Mouse (Mus musculus) forebrain, embryonic 10.5 days (tissue): ENCODE measurements around the gene Adam33. TPM values are rescaled to one million over a fixed set of nuclear protein-coding genes. Genes with fewer than 3 reads are reported as not detected.

Source experiments
- DNase-seq: peaks from one replicate; pipeline ENCODE4 v3.0.0-alpha.2; 2017; ENCODE audit warnings: low spot score; ENCODE audit errors: extremely low spot score
- H3K27ac ChIP-seq: fragments of 300-500 bp; sonication (generic); 2 replicates; pipeline ENCODE4 v1.5.1; 2016; ENCODE audit warnings: mild to moderate bottlenecking
- H3K27me3 ChIP-seq: fragments of 300-500 bp; sonication (generic); 2 replicates; pipeline ENCODE4 v1.6.1; 2016; ENCODE audit warnings: mild to moderate bottlenecking; ENCODE audit not compliant: poor library complexity, severe bottlenecking
- H3K36me3 ChIP-seq: fragments of 300-500 bp; sonication (generic); replicated peaks from 2 replicates; pipeline ENCODE4 v1.6.1; 2016; ENCODE audit warnings: mild to moderate bottlenecking, moderate library complexity
- H3K4me1 ChIP-seq: fragments of 300-500 bp; sonication (generic); 2 replicates; pipeline ENCODE4 v1.6.1; 2016
- H3K4me3 ChIP-seq: fragments of 300-500 bp; sonication (generic); 2 replicates; pipeline ENCODE4 v1.5.1; 2016; ENCODE audit warnings: mild to moderate bottlenecking, moderate library complexity
- H3K9me3 ChIP-seq: fragments of 300-500 bp; sonication (generic); 2 replicates; pipeline ENCODE4 v1.6.1; 2016; ENCODE audit warnings: mild to moderate bottlenecking, moderate library complexity
- WGBS: fragments of 180-500 bp; shearing (Covaris S2); methylation state at CpG from one replicate; pipeline ENCODE4 v1.1.7; 2016; 5-methylcytosine and 5-hydroxymethylcytosine counted together
- polyA plus RNA-seq: library from polyadenylated mRNA; unstranded; fragments of >200 nt; fragmentation: Nextera tagmentation; extraction: Ambion mirVana; gene quantifications from 2 replicates; pipeline ENCODE4 v1.2.1, GENCODE M21; 2016

The Adam33 gene
- polyA plus RNA-seq, 1 experiment from 2014 or later = 0.63 TPM

GRCm38 (mm10) chr2:131084206-131084605 lies 20.6 kb upstream of the Adam33 start:
- Histone ChIP-seq H3K4me1 (no peaks in the 10 kb centered on the region), H3K4me3 (no peak overlapping the region)

GRCm38 (mm10) chr2:131080507-131080906 lies 16.9 kb upstream of the Adam33 start:
- Histone ChIP-seq H3K27me3 (no peaks in the 10 kb centered on the region), H3K4me1 (peaks cover 5% of the 10 kb centered on the region), H3K27ac (no peak overlapping the region), H3K4me3 (no peak overlapping the region), H3K36me3 (no peaks in the 10 kb centered on the region), H3K9me3 (no peaks in the 10 kb centered on the region)
- WGBS = 78% methylated on average over 5 of the region's 5 CpGs
- DNase-seq = no peak

More at GRCm38 (mm10) chr2:131084206-131084605, 20.6 kb upstream of the Adam33 start:
- no peak for DNase-seq
- Histone ChIP-seq H3K36me3 (no peaks in the 10 kb centered on the region), H3K27ac (no peak overlapping the region), H3K27me3 (no peaks in the 10 kb centered on the region), H3K9me3 (no peaks in the 10 kb centered on the region)
- 83% methylated on average over 4 of the region's 4 CpGs for WGBS

- H3K27ac ChIP-seq = no peak overlapping the region
- H3K36me3 ChIP-seq = no peaks in the 10 kb centered on the region
- 89% methylated on average over 10 of the region's 10 CpGs for WGBS
- 0 out of 2 replicates have a peak, but pooled peaks cover 6% of the 10 kb centered on the region for H3K27me3 ChIP-seq
- H3K9me3 ChIP-seq = no peaks in the 10 kb centered on the region
- H3K4me1 ChIP-seq = peaks cover 12% of the 10 kb centered on the region
- DNase-seq = no peak
- no peak overlapping the region for H3K4me3 ChIP-seq
These were observed 8.9 kb upstream of the Adam33 start for GRCm38 (mm10) chr2:131072536-131072935.

- DNase-seq = no peak
- Histone ChIP-seq H3K36me3 (no peaks in the 10 kb centered on the region), H3K4me3 (no peak overlapping the region), H3K9me3 (no peaks in the 10 kb centered on the region), H3K27me3 (peaks cover 39% of the 10 kb centered on the region), H3K27ac (no peak overlapping the region), H3K4me1 (peaks cover 11% of the 10 kb centered on the region)
- WGBS = 87% methylated on average over 6 of the region's 6 CpGs
These were observed 3.9 kb upstream of the Adam33 start for GRCm38 (mm10) chr2:131067481-131067880.

- no peak overlapping the region for H3K4me3 ChIP-seq
- H3K9me3 ChIP-seq = no peaks in the 10 kb centered on the region
- H3K27ac ChIP-seq = no peak overlapping the region
- 83% methylated on average over 9 of the region's 9 CpGs for WGBS
- H3K4me1 ChIP-seq = peaks cover 11% of the 10 kb centered on the region
- no peaks in the 10 kb centered on the region for H3K36me3 ChIP-seq
- DNase-seq = no peak
- peaks cover 50% of the 10 kb centered on the region for H3K27me3 ChIP-seq
These were observed 2.7 kb upstream of the Adam33 start for GRCm38 (mm10) chr2:131066342-131066741.

GRCm38 (mm10) chr2:131061607-131062006 lies 2.0 kb downstream of the Adam33 start:
- H3K27me3 ChIP-seq = peaks cover 86% of the 10 kb centered on the region
- no peak overlapping the region for H3K4me3 ChIP-seq
- 0 out of 2 replicates have a peak overlapping the region, but pooled peaks have one; percentile 49 for H3K27ac ChIP-seq
- H3K4me1 ChIP-seq = peaks cover 25% of the 10 kb centered on the region
- DNase-seq = no peak
- no peaks in the 10 kb centered on the region for H3K36me3 ChIP-seq
- WGBS = 78% methylated on average over 5 of the region's 5 CpGs
- H3K9me3 ChIP-seq = no peaks in the 10 kb centered on the region

- peak overlapping the region; percentile 49; the same call in 1 of the 2 replicates for H3K27ac ChIP-seq
- H3K9me3 ChIP-seq = no peaks in the 10 kb centered on the region
- 58% methylated on average over 6 of the region's 6 CpGs for WGBS
- H3K27me3 ChIP-seq = peaks cover 87% of the 10 kb centered on the region
- no peaks in the 10 kb centered on the region for H3K36me3 ChIP-seq
- peaks cover 33% of the 10 kb centered on the region for H3K4me1 ChIP-seq
- H3K4me3 ChIP-seq = no peak overlapping the region
- DNase-seq = no peak
These were observed 2.8 kb downstream of the Adam33 start for GRCm38 (mm10) chr2:131060784-131061183.

- no peaks in the 10 kb centered on the region for H3K36me3 ChIP-seq
- H3K4me3 ChIP-seq = no peak overlapping the region
- peaks cover 41% of the 10 kb centered on the region for H3K4me1 ChIP-seq
- H3K27me3 ChIP-seq = peaks cover 89% of the 10 kb centered on the region
- DNase-seq = no peak
- H3K27ac ChIP-seq = peak overlapping the region; percentile 31; the same call in 1 of the 2 replicates
- 74% methylated on average over 9 of the region's 9 CpGs for WGBS
- H3K9me3 ChIP-seq = no peaks in the 10 kb centered on the region
These were observed 3.7 kb downstream of the Adam33 start for GRCm38 (mm10) chr2:131059781-131060540.

- Histone ChIP-seq H3K4me1 (peaks cover 47% of the 10 kb centered on the region), H3K27ac (no peak overlapping the region), H3K4me3 (no peak overlapping the region), H3K27me3 (peaks cover 89% of the 10 kb centered on the region), H3K36me3 (no peaks in the 10 kb centered on the region), H3K9me3 (no peaks in the 10 kb centered on the region)
- no peak for DNase-seq
- 76% methylated on average over 1 of the region's 1 CpGs for WGBS
These were observed 4.2 kb downstream of the Adam33 start for GRCm38 (mm10) chr2:131059377-131059776.

GRCm38 (mm10) chr2:131058672-131059071 lies 4.9 kb downstream of the Adam33 start:
- Histone ChIP-seq H3K9me3 (no peaks in the 10 kb centered on the region), H3K4me1 (peaks cover 54% of the 10 kb centered on the region), H3K27me3 (peaks cover 89% of the 10 kb centered on the region), H3K4me3 (no peak overlapping the region), H3K27ac (no peak overlapping the region), H3K36me3 (no peaks in the 10 kb centered on the region)
- no peak for DNase-seq
- WGBS = 92% methylated on average over 8 of the region's 8 CpGs

- Histone ChIP-seq H3K4me3 (peak overlapping the region; percentile 47), H3K9me3 (no peaks in the 10 kb centered on the region), H3K36me3 (no peaks in the 10 kb centered on the region), H3K4me1 (peaks cover 48% of the 10 kb centered on the region), H3K27ac (no peak overlapping the region; the same call in 1 of the 2 replicates), H3K27me3 (peaks cover 89% of the 10 kb centered on the region)
- peak; percentile 55 for DNase-seq
- WGBS = 3% methylated on average over 10 of the region's 10 CpGs
These were observed 7.4 kb downstream of the Adam33 start for GRCm38 (mm10) chr2:131056191-131056590.

- no peak overlapping the region for H3K27ac ChIP-seq
- H3K9me3 ChIP-seq = no peaks in the 10 kb centered on the region
- H3K4me1 ChIP-seq = peaks cover 43% of the 10 kb centered on the region
- 5% methylated on average over 10 of the region's 10 CpGs for WGBS
- no peaks in the 10 kb centered on the region for H3K36me3 ChIP-seq
- H3K4me3 ChIP-seq = peak overlapping the region; percentile 47
- H3K27me3 ChIP-seq = peaks cover 89% of the 10 kb centered on the region
- DNase-seq = peak; percentile 78
These were observed 8.0 kb downstream of the Adam33 start for GRCm38 (mm10) chr2:131055631-131056030.

GRCm38 (mm10) chr2:131054646-131055264 lies 8.9 kb downstream of the Adam33 start:
- Histone ChIP-seq H3K36me3 (no peaks in the 10 kb centered on the region), H3K9me3 (no peaks in the 10 kb centered on the region), H3K4me3 (peak overlapping the region; percentile 47), H3K27ac (no peak overlapping the region), H3K4me1 (peaks cover 34% of the 10 kb centered on the region), H3K27me3 (peaks cover 88% of the 10 kb centered on the region)
- 1% methylated on average over 21 of the region's 21 CpGs for WGBS
- no peak for DNase-seq
